Comparison of ENCODE assay signal across 26 mouse cellular contexts in the genomic region with DNA sequence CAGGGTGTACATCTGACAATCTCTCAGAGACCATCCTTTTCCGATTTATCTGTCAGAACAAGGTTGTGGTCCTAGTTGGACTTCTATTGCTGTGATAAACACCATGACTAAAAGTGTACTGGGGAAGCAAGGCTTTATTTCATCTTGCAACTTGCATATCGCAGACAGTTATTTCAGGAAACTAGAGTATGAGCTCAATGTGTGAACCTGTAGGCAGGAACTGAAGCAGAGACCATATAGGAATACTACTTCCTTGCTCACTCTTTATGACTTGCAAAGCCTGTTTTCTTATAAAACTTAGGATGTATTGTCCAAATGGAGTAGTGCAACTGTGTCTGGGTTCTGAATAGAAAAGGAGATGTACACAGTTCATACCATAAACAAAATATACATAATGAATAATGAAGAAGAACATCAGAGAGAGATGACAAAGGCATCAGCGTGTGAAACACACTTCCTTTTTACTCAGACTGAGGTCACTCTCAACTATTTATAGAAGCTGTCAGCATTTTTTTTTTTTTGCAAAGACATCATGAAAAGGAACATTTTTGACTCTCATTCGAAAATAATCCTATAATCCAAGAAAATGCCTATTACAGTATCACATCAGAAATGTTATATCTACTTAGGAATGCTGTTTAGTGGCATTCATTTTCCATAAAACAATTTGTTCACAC.
A peak's percentile ranks its signal among the peaks of the same experiment; 100 is the strongest.
DNase-seq lines count a peak whose midpoint lies in the region; TF ChIP-seq lines count a peak whose summit lies in the region.
"Had no signal": no experiment of that assay in that cellular context is flagged by ENCODE, and none has a peak within 500 bp of the region (broad histone marks: within the 10 kb centered on the region; RNA-seq: fewer than 3 reads in every experiment).

No protein-coding gene starts in this region.

- no peaks in the 10 kb centered on the region for H3K79me2 ChIP-seq in CH12.LX (replicated peaks; ENCODE audit: control insufficient read depth, extremely low read depth, insufficient read depth, poor library complexity, severe bottlenecking)

- peaks cover 2 to 11% of the 10 kb centered on the region in 2 experiments; a peak in 3 of 4 replicates for H3K4me1 ChIP-seq in CH12.LX (ENCODE audit: control insufficient read depth in 1 of 2, insufficient read depth in 2 of 2)
- H3K4me1 ChIP-seq: embryonic facial prominence, embryonic 12.5 days; embryonic facial prominence, embryonic 15.5 days; heart, embryonic 10.5 days; heart, embryonic 13.5 days had no signal

- H3K4me2 ChIP-seq in CH12.LX (ENCODE audit: insufficient read depth, low read depth, poor library complexity, severe bottlenecking): no peak overlapping the region
- H3K4me2 ChIP-seq: embryonic facial prominence, embryonic 12.5 days; embryonic facial prominence, embryonic 15.5 days; heart, embryonic 13.5 days; hindbrain, embryonic 14.5 days had no signal

- H3K27me3 ChIP-seq in CH12.LX (replicated peaks): no peaks in the 10 kb centered on the region
- H3K27me3 ChIP-seq: embryonic facial prominence, embryonic 12.5 days; embryonic facial prominence, embryonic 15.5 days; heart, embryonic 13.5 days; Patski had no signal

- intact Hi-C loops in left cerebral cortex, adult 2 months (cut with DNase I): no loop called here

- TF ChIP-seq EP300 in CH12.LX (IDR thresholded peaks at IDR 0.05; ENCODE audit: low read length): 0 out of 2 replicates have a peak, but pooled peaks have one; percentile 12

- no peak overlapping the region for H3K9ac ChIP-seq in CH12.LX (ENCODE audit: insufficient read depth, low read depth)
- H3K9ac ChIP-seq: embryonic facial prominence, embryonic 12.5 days; embryonic facial prominence, embryonic 15.5 days; forebrain, postnatal 0 days; heart, embryonic 13.5 days; hindbrain, embryonic 14.5 days had no signal

- peak; percentile 5 for DNase-seq in 416B (ENCODE audit: low read depth)
- peak; percentile 39 for DNase-seq in CH12.LX (ENCODE audit: extremely low read depth)
- peak; percentile 7 for DNase-seq in c-Kit-positive CD71-negative TER-119-negative erythroid progenitor cells, embryonic 14.5 days (ENCODE audit: low read depth)
- DNase-seq in telencephalon, adult 2 months (ENCODE audit: low read depth, low spot score): peak; percentile 12
- no peak for DNase-seq in embryo, embryonic 9.5 days (ENCODE audit: extremely low spot score)
- DNase-seq in left cerebral cortex, adult 2 months (ENCODE audit: extremely low spot score in 1 of 2, low spot score in 2 of 2): no peak
- DNase-seq in adrenal gland, adult 2 months: no peak
- DNase-seq: adrenal gland, postnatal 14 days; cerebellum, adult 11 months; cerebellum, adult 2 months; cerebellum, adult 9-11 months; cerebellum, postnatal 25 days; forebrain, postnatal 0 days; gastrocnemius, postnatal 10 days; gastrocnemius, postnatal 36 days; heart, adult 2 months; heart, postnatal 14 days; heart, postnatal 4 days had no signal

- in situ Hi-C loops in CH12.LX (cut with MboI; ENCODE audit: low pct_ligation_motif_present, low pct_unique_long_range_greater_than_20kb, low sequenced_read_pairs): no loop called here

- H3K27ac ChIP-seq in CH12.LX (ENCODE audit: insufficient read depth, low read depth): no peak overlapping the region
- no peak overlapping the region for H3K27ac ChIP-seq in left cerebral cortex, adult 2 months
- H3K27ac ChIP-seq: embryonic facial prominence, embryonic 12.5 days; embryonic facial prominence, embryonic 15.5 days; heart, adult 2 months; heart, embryonic 10.5 days; heart, embryonic 13.5 days; hindbrain, embryonic 14.5 days; hindbrain, postnatal 0 days had no signal

- H3K4me3 ChIP-seq in CH12.LX (replicated peaks in 1 of 3; ENCODE audit: low read depth in 2 of 3, low read length in 2 of 3, poor library complexity in 1 of 3): no peak overlapping the region
- H3K4me3 ChIP-seq in left cerebral cortex, adult 2 months: no peak overlapping the region
- H3K4me3 ChIP-seq: embryonic facial prominence, embryonic 12.5 days; embryonic facial prominence, embryonic 15.5 days; heart, adult 2 months; heart, embryonic 10.5 days; heart, embryonic 13.5 days had no signal

- dilution Hi-C loops in CH12.LX (cut with MboI; ENCODE audit: extremely low pct_ligation_motif_present, extremely low pct_unique_long_range_greater_than_20kb, low sequenced_read_pairs): no loop called here

- no peak for TF ChIP-seq CTCF in CH12.LX (conservative IDR thresholded peaks at IDR 0.05 in 1 of 2, IDR thresholded peaks at IDR 0.05 in 1 of 2; ENCODE audit: low read depth in 2 of 2, low read length in 2 of 2)
- no peak for TF ChIP-seq CTCF in left cerebral cortex, adult 2 months (IDR thresholded peaks at IDR 0.05)

- H3K36me3 ChIP-seq in CH12.LX (replicated peaks in 1 of 2; ENCODE audit: control insufficient read depth in 1 of 2, insufficient read depth in 1 of 2, low read length in 1 of 2): no peaks in the 10 kb centered on the region
- H3K36me3 ChIP-seq: embryonic facial prominence, embryonic 12.5 days; embryonic facial prominence, embryonic 15.5 days; G1E; heart, embryonic 10.5 days; heart, embryonic 13.5 days had no signal

- no peak for TF ChIP-seq RAD21 in CH12.LX (IDR thresholded peaks at IDR 0.05; ENCODE audit: low read depth, low read length)

- H3K9me3 ChIP-seq in CH12.LX (replicated peaks; ENCODE audit: low read length): no peaks in the 10 kb centered on the region
- H3K9me3 ChIP-seq: embryonic facial prominence, embryonic 12.5 days; embryonic facial prominence, embryonic 15.5 days; G1E; heart, embryonic 10.5 days; heart, embryonic 13.5 days had no signal

- TF ChIP-seq POLR2A in CH12.LX (IDR thresholded peaks at IDR 0.05; ENCODE audit: low read depth, low read length): no peak

TF ChIP-seq in CH12.LX, 34 proteins besides CTCF, POLR2A, EP300 and RAD21:
- no peak; the same call in 1 of the 2 replicates for TF ChIP-seq ETS1 (conservative IDR thresholded peaks at IDR 0.05; ENCODE audit: low read depth, low read length)
- peak; percentile 94 for TF ChIP-seq ZNF384 (IDR thresholded peaks at IDR 0.05; ENCODE audit: low read depth, low read length)
- TF ChIP-seq ELF1 (IDR thresholded peaks at IDR 0.05; ENCODE audit: low read depth, low read length): no peak
- TF ChIP-seq PAX5 (IDR thresholded peaks at IDR 0.05; ENCODE audit: low read length): no peak
- TF ChIP-seq KAT2A (IDR thresholded peaks at IDR 0.05; ENCODE audit: insufficient replicate concordance, low read length): no peak
- TF ChIP-seq MAFK (IDR thresholded peaks at IDR 0.05; ENCODE audit: insufficient replicate concordance, low read length): peak; percentile 57; the same call in 1 of the 2 replicates
- no peak for TF ChIP-seq HCFC1 (IDR thresholded peaks at IDR 0.05; ENCODE audit: low read depth, low read length)
- TF ChIP-seq SIN3A (IDR thresholded peaks at IDR 0.05; ENCODE audit: low read length): no peak
- peak; percentile 85 for TF ChIP-seq MEF2A (IDR thresholded peaks at IDR 0.05; ENCODE audit: borderline replicate concordance, low read depth, low read length)
- peak; percentile 44; the same call in 1 of the 2 replicates for TF ChIP-seq JUND (conservative IDR thresholded peaks at IDR 0.05; ENCODE audit: low read depth, low read length)
- TF ChIP-seq E2F4 (IDR thresholded peaks at IDR 0.05; ENCODE audit: insufficient replicate concordance, low read depth, low read length): no peak
- no peak for TF ChIP-seq ZMIZ1 (IDR thresholded peaks at IDR 0.05; ENCODE audit: low read depth, low read length)
- peak; percentile 84 for TF ChIP-seq JUN (IDR thresholded peaks at IDR 0.05; ENCODE audit: insufficient read depth, low read depth, low read length)
- TF ChIP-seq CHD2 (IDR thresholded peaks at IDR 0.05; ENCODE audit: low read length): no peak
- TF ChIP-seq ZC3H11A (IDR thresholded peaks at IDR 0.05; ENCODE audit: low read depth, low read length): no peak
- TF ChIP-seq POLR2AphosphoS2 (IDR thresholded peaks at IDR 0.05; ENCODE audit: low read depth, low read length): no peak
- 0 out of 2 replicates have a peak, but pooled peaks have one; percentile 8 for TF ChIP-seq IRF4 (IDR thresholded peaks at IDR 0.05; ENCODE audit: low read depth, low read length)

Comparison
In these comparisons a context has a peak if more than half of its experiments do, and no peak if none do; other contexts are left out.
1. DNase-seq: peak in 416B (single experiment), CH12.LX (single experiment), c-Kit-positive CD71-negative TER-119-negative erythroid progenitor cells, embryonic 14.5 days (single experiment) and telencephalon, adult 2 months (single experiment); none in embryo, embryonic 9.5 days (single experiment), left cerebral cortex, adult 2 months (0 of 2) and adrenal gland, adult 2 months (single experiment).